Mouse (Mus musculus) retina, postnatal 7 days (tissue): ENCODE data around the gene Olfr390.

Source experiments
- DNase-seq: peaks from one replicate; pipeline ENCODE4 v3.0.0-alpha.2; 2012; ENCODE audit warnings: low read depth, low spot score

The Olfr390 gene

DNA sequence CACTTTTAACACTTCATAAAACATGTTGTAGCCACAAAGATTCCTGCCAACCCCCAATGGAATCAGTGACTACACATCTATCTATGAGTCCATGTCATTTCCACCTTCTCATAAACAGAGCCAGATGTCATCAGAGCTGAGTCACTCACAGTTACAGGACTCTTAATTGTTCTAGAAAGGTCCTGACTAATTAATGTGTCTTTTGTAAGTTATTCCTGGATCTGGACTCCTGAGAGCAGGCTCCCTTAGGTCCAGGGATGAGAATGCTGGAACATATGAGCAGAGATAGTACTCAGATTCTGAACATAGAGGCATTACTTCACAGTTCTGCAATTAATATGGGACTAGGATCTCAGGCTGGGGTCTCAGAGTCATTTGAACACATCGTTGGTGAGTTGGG is at the start of gene Olfr390:
TSS of gene Olfr390 (plus strand) at position 301 of the 400 bp plus-strand sequence.
- no peak for DNase-seq

DNA sequence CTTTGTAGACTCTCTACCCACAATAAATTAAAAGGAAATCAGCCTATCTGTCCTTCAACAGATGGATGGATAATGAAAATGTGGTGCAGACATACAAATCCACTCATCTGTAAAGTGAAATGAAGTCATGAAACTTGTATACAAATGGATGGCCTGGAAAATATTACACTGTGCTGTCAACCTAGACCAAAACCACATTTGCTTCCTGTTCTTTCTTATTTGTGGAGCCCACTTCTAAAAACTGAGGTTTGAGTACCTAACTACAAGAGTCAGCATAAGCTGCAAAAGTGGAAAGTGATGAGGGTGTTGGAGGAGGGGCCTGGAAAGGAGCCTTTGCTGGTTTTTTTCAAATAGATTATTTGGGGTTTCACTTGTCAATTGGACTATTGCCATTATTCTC is 23.6 kb upstream of the Olfr390 start:
- no peak for DNase-seq

DNA sequence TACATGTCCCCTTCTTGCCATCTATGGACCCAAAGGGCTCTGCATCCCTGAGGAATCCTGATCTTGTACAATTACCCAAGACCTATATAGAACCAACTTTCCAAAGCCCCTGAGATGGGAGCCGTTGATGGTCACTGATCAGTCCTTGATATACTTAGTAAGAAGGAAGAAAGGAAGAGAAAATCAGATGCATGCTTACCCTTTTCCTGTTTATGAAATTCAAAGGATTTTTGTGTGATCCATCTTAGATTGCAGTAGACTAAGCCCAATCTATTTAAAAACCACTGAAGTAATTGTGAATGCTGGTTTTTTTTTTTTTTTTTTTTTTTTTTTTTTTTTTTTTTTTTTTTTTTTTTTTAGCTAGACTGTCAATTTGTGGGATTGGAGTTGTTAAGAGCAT is 2.2 kb upstream of the Olfr390 start, which contains the start of gene Olfr389:
TSS of gene Olfr389 (minus strand) at position 101 of the 400 bp plus-strand sequence.
- no peak for DNase-seq

DNA sequence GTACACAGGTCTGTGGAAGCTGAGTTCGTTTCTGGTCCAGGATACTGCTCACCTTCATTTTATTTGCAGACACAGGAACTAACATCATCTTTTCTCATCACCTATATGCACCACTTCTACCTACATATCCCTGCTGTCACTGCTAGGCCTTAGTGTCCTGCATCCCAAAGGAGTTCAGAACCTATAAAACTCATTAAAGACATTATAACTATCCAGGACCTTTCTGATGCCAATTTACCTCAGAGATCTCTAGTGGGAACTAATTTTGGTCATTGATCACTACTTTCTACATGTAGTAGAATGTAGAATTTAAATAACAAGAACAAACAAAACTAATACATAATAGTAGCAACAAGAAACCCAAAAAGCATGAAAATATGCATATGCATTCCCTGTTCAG is 20.2 kb downstream of the Olfr390 start, which contains the start of gene Olfr391-ps:
TSS of gene Olfr391-ps (minus strand) at position 101 of the 400 bp plus-strand sequence.
- no peak for DNase-seq

DNA sequence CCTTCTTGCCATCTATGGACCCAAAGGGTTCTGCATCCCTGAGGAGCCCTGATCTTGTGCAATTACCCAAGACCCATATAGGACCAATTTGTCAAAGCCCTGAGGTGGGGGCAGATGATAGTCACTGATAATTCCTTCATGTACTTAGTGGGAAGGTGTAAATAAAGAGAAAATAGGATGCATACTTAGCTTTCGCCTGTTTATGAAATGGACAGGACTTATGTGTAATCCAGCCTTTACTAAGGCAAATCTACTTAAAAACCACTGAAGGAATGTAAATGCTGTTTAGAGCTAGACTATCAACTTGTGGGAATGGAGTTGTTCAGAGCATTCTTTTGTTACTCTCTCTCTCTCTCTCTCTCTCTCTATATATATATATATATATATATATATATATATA is 34.2 kb downstream of the Olfr390 start, which contains the start of gene Olfr392:
TSS of gene Olfr392 (minus strand) at position 101 of the 400 bp plus-strand sequence.
- DNase-seq: no peak
